Mouse (Mus musculus): ENCODE data around the gene Milr1. TPM values are rescaled to one million over a fixed set of nuclear protein-coding genes. Genes with fewer than 3 reads are reported as not detected.

Milr1 gene
- polyA plus RNA-seq, 1 experiment from 2014 or later = 2.0 TPM

Other genes starting within 250 kb of the Milr1 start
- 10.4 and 11.1 TPM in 2 replicates for gene Tex2, start 137.8 kb upstream of the Milr1 start, polyA plus RNA-seq (2015; fragmentation: Nextera tagmentation; extraction: Ambion mirVana)
- gene Pecam1, start 598 bp upstream of the Milr1 start, polyA plus RNA-seq (2015; fragmentation: Nextera tagmentation; extraction: Ambion mirVana) = 46.5 and 49.3 TPM in 2 replicates
- 11.7 and 11.9 TPM in 2 replicates for gene Polg2, start 28.3 kb downstream of the Milr1 start, polyA plus RNA-seq (2015; fragmentation: Nextera tagmentation; extraction: Ambion mirVana)
- 257 and 283 TPM in 2 replicates for gene Ddx5, start 38.0 kb downstream of the Milr1 start, polyA plus RNA-seq (2015; fragmentation: Nextera tagmentation; extraction: Ambion mirVana)
- gene Cep95, start 38.0 kb downstream of the Milr1 start, polyA plus RNA-seq (2015; fragmentation: Nextera tagmentation; extraction: Ambion mirVana) = 14.6 and 16.3 TPM in 2 replicates
- gene Smurf2, start 169.5 kb downstream of the Milr1 start, polyA plus RNA-seq (2015; fragmentation: Nextera tagmentation; extraction: Ambion mirVana) = 11.3 and 12.0 TPM in 2 replicates
- gene Kpna2, start 248.3 kb downstream of the Milr1 start, polyA plus RNA-seq (2015; fragmentation: Nextera tagmentation; extraction: Ambion mirVana) = 357 and 384 TPM in 2 replicates

All from intestine, embryonic 15.5 days (tissue).